Mouse (Mus musculus) hindbrain, embryonic 15.5 days (tissue): ENCODE measurements around the gene Maml3. TPM values are rescaled to one million over a fixed set of nuclear protein-coding genes. Genes with fewer than 3 reads are reported as not detected.

Experiments
- ATAC-seq: fragments of 200-750 bp; cut with Nextera tagmentation; 2 replicates; pipeline ENCODE4 v1.8.0; 2017; ENCODE audit warnings: low read depth, moderate number of reproducible peaks, moderate TSS enrichment; ENCODE audit not compliant: low FRiP score
- H3K27ac ChIP-seq: fragments of 300-500 bp; sonication (generic); replicated peaks from 2 replicates; pipeline ENCODE4 v1.5.1; 2015; ENCODE audit warnings: mild to moderate bottlenecking, inconsistent platforms
- H3K27me3 ChIP-seq: fragments of 300-500 bp; sonication (generic); 2 replicates; pipeline ENCODE4 v1.6.1; 2015; ENCODE audit warnings: control low read depth, inconsistent platforms
- H3K36me3 ChIP-seq: fragments of 300-500 bp; sonication (generic); 2 replicates; pipeline ENCODE4 v1.6.1; 2015; ENCODE audit warnings: control low read depth, inconsistent platforms
- H3K4me1 ChIP-seq: fragments of 300-500 bp; sonication (generic); replicated peaks from 2 replicates; pipeline ENCODE4 v1.6.1; 2015; ENCODE audit warnings: control low read depth, inconsistent platforms
- H3K4me2 ChIP-seq: fragments of 300-500 bp; sonication (generic); 2 replicates; pipeline ENCODE4 v1.6.1; 2015; ENCODE audit warnings: moderate library complexity, mild to moderate bottlenecking, inconsistent platforms
- H3K4me3 ChIP-seq: fragments of 300-500 bp; sonication (generic); 2 replicates; pipeline ENCODE4 v1.5.1; 2015; ENCODE audit warnings: mild to moderate bottlenecking, inconsistent platforms
- H3K9ac ChIP-seq: fragments of 300-500 bp; sonication (generic); 2 replicates; pipeline ENCODE4 v1.6.1; 2015; ENCODE audit warnings: inconsistent platforms
- H3K9me3 ChIP-seq: fragments of 300-500 bp; sonication (generic); 2 replicates; pipeline ENCODE4 v1.6.1; 2016; ENCODE audit warnings: control low read depth, inconsistent platforms
- WGBS: fragments of 180-500 bp; shearing (Covaris S2); methylation state at CpG from one replicate; pipeline ENCODE4 v1.1.7; 2015; 5-methylcytosine and 5-hydroxymethylcytosine counted together
- polyA plus RNA-seq: library from polyadenylated mRNA; unstranded; fragments of >200 nt; fragmentation: Nextera tagmentation; extraction: Ambion mirVana; gene quantifications from 2 replicates; pipeline ENCODE4 v1.2.1, GENCODE M21; 2015

The Maml3 gene
- polyA plus RNA-seq, 1 experiment from 2014 or later, result 7.8 TPM

DNA sequence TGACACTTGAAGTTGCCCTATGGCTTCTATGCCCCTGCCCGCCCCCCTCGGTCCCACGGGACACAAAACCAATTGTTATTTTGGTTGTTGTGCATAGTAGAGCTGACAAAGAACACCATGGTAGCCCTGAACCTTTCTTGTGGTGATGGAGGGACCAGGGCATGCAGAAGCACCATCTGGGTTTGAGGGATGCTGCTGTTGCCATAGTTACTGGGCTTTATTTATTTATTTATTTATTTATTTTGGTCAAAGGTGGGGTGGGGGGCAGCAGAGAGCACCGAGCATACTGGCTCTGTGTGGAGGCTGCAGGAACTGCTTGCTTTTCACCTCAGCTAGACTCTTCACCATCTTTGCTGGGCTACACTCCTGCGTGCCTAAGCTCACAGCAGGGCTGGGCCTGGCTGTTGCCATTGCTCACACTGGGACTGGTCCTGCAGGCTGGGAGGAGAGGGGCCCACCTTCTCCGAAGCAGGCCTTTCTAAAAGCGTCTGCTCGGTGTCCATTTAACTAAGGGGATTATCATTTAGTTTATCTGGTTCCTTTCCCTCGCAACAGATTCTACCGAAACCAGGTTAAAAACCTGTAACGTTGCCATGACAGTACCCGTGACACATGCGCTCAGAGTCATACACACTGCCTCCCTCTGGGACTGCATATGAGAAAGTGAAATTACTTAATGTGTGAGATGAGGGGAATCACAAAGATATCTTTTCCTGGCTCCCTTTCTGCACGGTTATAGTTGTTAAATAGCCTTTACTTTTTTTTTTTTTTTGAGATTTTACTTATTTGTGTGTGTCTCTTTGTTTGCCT is 375.6 kb downstream of the Maml3 start:
- H3K36me3 ChIP-seq, result no peaks in the 10 kb centered on the region
- WGBS, result 44% methylated on average over 14 of the region's 14 CpGs
- H3K27ac ChIP-seq, result peak overlapping the region; percentile 36
- peaks cover 35% of the 10 kb centered on the region for H3K4me1 ChIP-seq
- H3K27me3 ChIP-seq, result no peaks in the 10 kb centered on the region
- H3K9me3 ChIP-seq, result no peaks in the 10 kb centered on the region
- peak; percentile 75 for ATAC-seq
- no peak overlapping the region for H3K9ac ChIP-seq
- no peak overlapping the region for H3K4me3 ChIP-seq
- no peak overlapping the region for H3K4me2 ChIP-seq

GRCm38 (mm10) chr3:51728456-51728855 is 376.4 kb downstream of the Maml3 start:
- WGBS, result 66% methylated on average over 12 of the region's 12 CpGs
- H3K4me3 ChIP-seq, result no peak overlapping the region
- peaks cover 35% of the 10 kb centered on the region for H3K4me1 ChIP-seq
- no peaks in the 10 kb centered on the region for H3K9me3 ChIP-seq
- no peak for ATAC-seq
- no peaks in the 10 kb centered on the region for H3K36me3 ChIP-seq
- H3K9ac ChIP-seq, result no peak overlapping the region
- no peaks in the 10 kb centered on the region for H3K27me3 ChIP-seq
- no peak overlapping the region for H3K4me2 ChIP-seq
- peak overlapping the region; percentile 30; the same call in 1 of the 2 replicates for H3K27ac ChIP-seq

- Histone ChIP-seq H3K27ac (peak overlapping the region; percentile 30; the same call in 1 of the 2 replicates), H3K27me3 (no peaks in the 10 kb centered on the region), H3K9ac (no peak overlapping the region), H3K4me2 (no peak overlapping the region), H3K4me3 (no peak overlapping the region), H3K9me3 (no peaks in the 10 kb centered on the region), H3K36me3 (no peaks in the 10 kb centered on the region), H3K4me1 (peaks cover 35% of the 10 kb centered on the region)
- ATAC-seq, result no peak
- 64% methylated on average over 8 of the region's 8 CpGs for WGBS
Observed at GRCm38 (mm10) chr3:51727968-51728367, 376.9 kb downstream of the Maml3 start.

DNA sequence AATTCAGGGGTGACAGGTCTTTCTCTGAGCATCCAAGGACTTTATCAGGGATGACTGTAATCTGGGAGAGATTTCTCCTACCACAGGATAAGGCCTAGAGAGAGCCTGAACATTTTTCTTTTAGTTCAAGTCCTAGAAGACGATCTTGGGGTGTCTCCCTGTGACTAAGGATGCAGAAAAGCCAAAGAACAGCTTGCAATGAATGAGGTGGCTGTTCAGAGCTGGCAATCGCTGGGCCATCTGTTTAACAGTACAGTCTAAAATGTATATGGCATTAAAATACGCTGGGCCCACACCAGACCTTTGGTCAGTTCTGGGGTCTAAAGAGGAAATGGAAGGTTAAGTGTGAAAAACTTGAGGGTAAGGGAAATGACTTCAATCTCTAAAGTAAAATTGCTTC is 377.4 kb downstream of the Maml3 start:
- Histone ChIP-seq H3K4me2 (no peak overlapping the region), H3K4me3 (no peak overlapping the region), H3K27ac (no peak overlapping the region), H3K4me1 (peaks cover 34% of the 10 kb centered on the region), H3K27me3 (no peaks in the 10 kb centered on the region), H3K9ac (no peak overlapping the region), H3K9me3 (no peaks in the 10 kb centered on the region), H3K36me3 (no peaks in the 10 kb centered on the region)
- WGBS, result 63% methylated on average over 3 of the region's 3 CpGs
- ATAC-seq, result no peak

DNA sequence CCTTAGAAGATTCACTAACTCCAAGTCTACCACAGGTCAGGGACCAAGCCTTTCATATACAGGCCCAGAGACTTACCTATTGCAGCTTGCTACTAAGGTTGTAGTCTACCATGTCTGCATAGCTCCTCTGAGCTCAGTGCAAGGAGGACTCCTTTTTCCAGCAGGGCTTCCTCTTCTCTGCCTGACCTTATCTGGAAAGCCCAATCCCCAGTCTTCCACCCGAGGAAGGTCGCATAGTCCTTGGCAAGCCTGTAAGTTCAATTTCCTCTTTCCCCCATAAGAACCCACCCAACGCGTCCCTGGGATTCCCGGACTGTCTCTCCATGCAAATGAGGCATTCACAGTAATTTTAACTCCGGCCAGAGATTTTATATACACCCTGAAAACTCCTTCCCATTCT is 378.6 kb downstream of the Maml3 start:
- 86% methylated on average over 6 of the region's 6 CpGs for WGBS
- no peak overlapping the region for H3K27ac ChIP-seq
- no peak for ATAC-seq

GRCm38 (mm10) chr3:51719982-51720381 is 384.9 kb downstream of the Maml3 start:
- H3K9ac ChIP-seq, result no peak overlapping the region
- no peaks in the 10 kb centered on the region for H3K27me3 ChIP-seq
- H3K4me2 ChIP-seq, result no peak overlapping the region
- WGBS, result 73% methylated on average over 1 of the region's 1 CpGs
- ATAC-seq, result no peak
- no peak overlapping the region for H3K27ac ChIP-seq
- no peaks in the 10 kb centered on the region for H3K36me3 ChIP-seq
- H3K4me1 ChIP-seq, result no peaks in the 10 kb centered on the region
- no peak overlapping the region for H3K4me3 ChIP-seq
- H3K9me3 ChIP-seq, result no peaks in the 10 kb centered on the region

More for the DNA sequence above, 378.6 kb downstream of the Maml3 start:
- no peak overlapping the region for H3K4me3 ChIP-seq
- H3K4me1 ChIP-seq, result peaks cover 23% of the 10 kb centered on the region
- no peaks in the 10 kb centered on the region for H3K27me3 ChIP-seq
- H3K36me3 ChIP-seq, result no peaks in the 10 kb centered on the region
- H3K4me2 ChIP-seq, result no peak overlapping the region
- H3K9ac ChIP-seq, result no peak overlapping the region
- no peaks in the 10 kb centered on the region for H3K9me3 ChIP-seq

- Histone ChIP-seq H3K4me3 (no peak overlapping the region), H3K9ac (no peak overlapping the region), H3K4me2 (no peak overlapping the region), H3K36me3 (no peaks in the 10 kb centered on the region), H3K4me1 (no peaks in the 10 kb centered on the region), H3K27ac (no peak overlapping the region), H3K9me3 (no peaks in the 10 kb centered on the region), H3K27me3 (no peaks in the 10 kb centered on the region)
- 80% methylated on average over 3 of the region's 3 CpGs for WGBS
- ATAC-seq, result no peak
Observed at GRCm38 (mm10) chr3:51719373-51719772, 385.5 kb downstream of the Maml3 start.

DNA sequence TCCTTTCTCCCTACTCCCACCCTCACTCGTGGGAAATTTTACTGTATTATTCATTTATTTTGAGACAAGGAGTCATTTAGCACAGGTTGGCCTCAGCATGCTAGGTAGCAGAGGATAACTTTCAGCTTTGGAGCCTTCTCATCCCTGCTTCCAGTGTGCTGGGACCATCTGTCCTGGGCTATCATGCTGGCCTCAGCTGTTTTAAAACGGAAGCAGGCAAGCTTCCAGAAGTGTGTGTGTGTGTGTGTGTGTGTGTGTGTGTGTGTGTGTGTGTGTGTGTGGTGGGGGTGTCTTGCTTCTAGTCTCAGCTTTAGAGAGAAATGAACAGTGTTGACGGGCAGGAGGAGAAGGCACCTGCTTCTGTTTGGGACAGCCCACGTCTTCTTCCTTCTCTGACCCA is 387.0 kb downstream of the Maml3 start:
- H3K36me3 ChIP-seq, result no peaks in the 10 kb centered on the region
- H3K9ac ChIP-seq, result no peak overlapping the region
- 0 out of 2 replicates have a peak, but pooled peaks cover 5% of the 10 kb centered on the region for H3K4me1 ChIP-seq
- no peak overlapping the region for H3K4me2 ChIP-seq
- no peak overlapping the region for H3K27ac ChIP-seq
- no peaks in the 10 kb centered on the region for H3K9me3 ChIP-seq
- no peak for ATAC-seq
- WGBS, result 61% methylated on average over 4 of the region's 4 CpGs
- H3K4me3 ChIP-seq, result no peak overlapping the region
- H3K27me3 ChIP-seq, result no peaks in the 10 kb centered on the region

DNA sequence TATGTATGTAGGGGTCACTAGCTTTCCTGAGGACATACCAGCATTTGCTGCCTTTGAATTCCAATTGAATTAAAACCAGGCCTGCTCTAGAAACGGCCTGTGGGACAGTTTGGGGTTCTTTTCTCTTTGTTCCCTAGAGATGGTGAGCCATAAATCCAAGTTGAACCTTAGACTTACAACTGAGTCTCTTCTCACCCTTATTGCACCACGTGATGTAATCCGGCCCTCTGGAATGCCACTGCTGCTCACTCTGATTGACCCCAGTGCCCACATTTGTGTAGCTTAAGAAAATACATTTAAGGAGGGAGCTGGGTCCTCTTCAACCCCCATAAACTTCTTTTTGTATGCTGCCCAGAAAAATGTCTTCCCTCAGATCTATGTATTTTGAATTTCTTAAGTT is 387.4 kb downstream of the Maml3 start:
- WGBS, result 73% methylated on average over 3 of the region's 3 CpGs
- no peaks in the 10 kb centered on the region for H3K36me3 ChIP-seq
- ATAC-seq, result no peak

GRCm38 (mm10) chr3:51714469-51714868 is 390.4 kb downstream of the Maml3 start:
- Histone ChIP-seq H3K27me3 (no peaks in the 10 kb centered on the region), H3K9ac (no peak overlapping the region), H3K27ac (no peak overlapping the region), H3K4me2 (no peak overlapping the region), H3K9me3 (no peaks in the 10 kb centered on the region), H3K4me3 (no peak overlapping the region), H3K4me1 (0 out of 2 replicates have a peak, but pooled peaks cover 5% of the 10 kb centered on the region), H3K36me3 (no peaks in the 10 kb centered on the region)
- WGBS, result 82% methylated on average over 5 of the region's 5 CpGs
- ATAC-seq, result no peak

More for the DNA sequence above, 387.4 kb downstream of the Maml3 start:
- Histone ChIP-seq H3K27ac (no peak overlapping the region), H3K4me3 (no peak overlapping the region), H3K4me2 (no peak overlapping the region), H3K4me1 (0 out of 2 replicates have a peak, but pooled peaks cover 5% of the 10 kb centered on the region), H3K27me3 (no peaks in the 10 kb centered on the region), H3K9me3 (no peaks in the 10 kb centered on the region), H3K9ac (no peak overlapping the region)

- H3K9ac ChIP-seq, result no peak overlapping the region
- H3K4me1 ChIP-seq, result peaks cover 15% of the 10 kb centered on the region
- no peaks in the 10 kb centered on the region for H3K27me3 ChIP-seq
- no peak for ATAC-seq
- no peaks in the 10 kb centered on the region for H3K36me3 ChIP-seq
- WGBS, result 18% methylated on average over 8 of the region's 8 CpGs
- no peak overlapping the region for H3K27ac ChIP-seq
- no peak overlapping the region for H3K4me2 ChIP-seq
- no peak overlapping the region for H3K4me3 ChIP-seq
- H3K9me3 ChIP-seq, result no peaks in the 10 kb centered on the region
Observed at GRCm38 (mm10) chr3:51713233-51713632, 391.6 kb downstream of the Maml3 start.

DNA sequence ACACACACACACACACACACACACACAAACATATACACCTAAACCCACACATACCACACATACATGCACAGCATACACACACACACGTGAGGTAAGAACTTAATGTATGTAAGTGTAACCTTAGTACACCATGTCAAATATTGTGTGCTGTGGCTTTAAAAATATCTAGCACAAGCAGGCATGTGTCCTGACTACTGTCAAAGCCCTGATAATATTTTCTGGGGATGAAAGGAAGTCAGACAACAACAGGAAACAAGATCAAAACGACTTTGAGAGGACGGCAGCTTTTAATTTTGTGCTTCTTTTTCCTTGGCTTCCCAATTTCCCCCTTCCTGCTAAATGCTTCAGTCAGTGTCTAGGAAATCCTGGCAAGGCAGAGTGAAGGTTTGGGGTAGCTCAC is 392.5 kb downstream of the Maml3 start:
- Histone ChIP-seq H3K9ac (no peak overlapping the region), H3K4me2 (no peak overlapping the region), H3K4me3 (no peak overlapping the region), H3K4me1 (peaks cover 18% of the 10 kb centered on the region), H3K9me3 (no peaks in the 10 kb centered on the region), H3K27me3 (no peaks in the 10 kb centered on the region), H3K27ac (no peak overlapping the region), H3K36me3 (no peaks in the 10 kb centered on the region)
- ATAC-seq, result no peak
- 62% methylated on average over 3 of the region's 3 CpGs for WGBS
